Mouse (Mus musculus) midbrain, embryonic 16.5 days (tissue): ENCODE results near the gene Jmy. TPM values are rescaled to one million over a fixed set of nuclear protein-coding genes. Genes with fewer than 3 reads are reported as not detected.

Experiments
- ATAC-seq: fragments of 200-750 bp; cut with Nextera tagmentation; 2 replicates; pipeline ENCODE4 v1.8.0; 2017; ENCODE audit warnings: moderate TSS enrichment
- H3K27ac ChIP-seq: fragments of 300-500 bp; sonication (generic); 2 replicates; pipeline ENCODE4 v1.5.1; 2014; ENCODE audit warnings: mild to moderate bottlenecking, low read length, mixed read lengths
- H3K27me3 ChIP-seq: fragments of 300-500 bp; sonication (generic); 2 replicates; pipeline ENCODE4 v1.6.1; 2014; ENCODE audit warnings: low read depth, low read length, mixed read lengths; ENCODE audit not compliant: control insufficient read depth, insufficient read depth
- H3K36me3 ChIP-seq: fragments of 300-500 bp; sonication (generic); 2 replicates; pipeline ENCODE4 v1.6.1; 2014; ENCODE audit warnings: mild to moderate bottlenecking, low read length, moderate library complexity, mixed read lengths; ENCODE audit not compliant: control insufficient read depth, insufficient read depth
- H3K4me1 ChIP-seq: fragments of 300-500 bp; sonication (generic); 2 replicates; pipeline ENCODE4 v1.6.1; 2014; ENCODE audit warnings: mild to moderate bottlenecking, low read length, mixed read lengths; ENCODE audit not compliant: control insufficient read depth, insufficient read depth
- H3K4me2 ChIP-seq: fragments of 300-500 bp; sonication (generic); 2 replicates; pipeline ENCODE4 v1.6.1; 2014; ENCODE audit warnings: mild to moderate bottlenecking, low read length, mixed read lengths
- H3K4me3 ChIP-seq: fragments of 300-500 bp; sonication (generic); 2 replicates; pipeline ENCODE4 v1.5.1; 2014; ENCODE audit warnings: low read depth, mild to moderate bottlenecking, low read length, moderate library complexity, mixed read lengths
- H3K9ac ChIP-seq: fragments of 300-500 bp; sonication (generic); 2 replicates; pipeline ENCODE4 v1.6.1; 2014; ENCODE audit warnings: low read depth, low read length, mixed read lengths
- H3K9me3 ChIP-seq: fragments of 300-500 bp; sonication (generic); replicated peaks from 2 replicates; pipeline ENCODE4 v1.6.1; 2014; ENCODE audit warnings: mild to moderate bottlenecking, low read length, mixed read lengths; ENCODE audit not compliant: control insufficient read depth, poor library complexity, severe bottlenecking
- WGBS: fragments of 180-500 bp; shearing (Covaris S2); extraction: QIAGEN DNeasy Blood & Tissue Kit; methylation state at CpG from one replicate; pipeline ENCODE4 v1.1.7; 2014; 5-methylcytosine and 5-hydroxymethylcytosine counted together
- polyA plus RNA-seq: library from polyadenylated mRNA; unstranded; fragments of >200 nt; fragmentation: Nextera tagmentation; extraction: Ambion mirVana; gene quantifications from 2 replicates; pipeline ENCODE4 v1.2.1, GENCODE M21; 2015

Jmy gene
- polyA plus RNA-seq = 3.2 and 3.5 TPM in 2 replicates

DNA sequence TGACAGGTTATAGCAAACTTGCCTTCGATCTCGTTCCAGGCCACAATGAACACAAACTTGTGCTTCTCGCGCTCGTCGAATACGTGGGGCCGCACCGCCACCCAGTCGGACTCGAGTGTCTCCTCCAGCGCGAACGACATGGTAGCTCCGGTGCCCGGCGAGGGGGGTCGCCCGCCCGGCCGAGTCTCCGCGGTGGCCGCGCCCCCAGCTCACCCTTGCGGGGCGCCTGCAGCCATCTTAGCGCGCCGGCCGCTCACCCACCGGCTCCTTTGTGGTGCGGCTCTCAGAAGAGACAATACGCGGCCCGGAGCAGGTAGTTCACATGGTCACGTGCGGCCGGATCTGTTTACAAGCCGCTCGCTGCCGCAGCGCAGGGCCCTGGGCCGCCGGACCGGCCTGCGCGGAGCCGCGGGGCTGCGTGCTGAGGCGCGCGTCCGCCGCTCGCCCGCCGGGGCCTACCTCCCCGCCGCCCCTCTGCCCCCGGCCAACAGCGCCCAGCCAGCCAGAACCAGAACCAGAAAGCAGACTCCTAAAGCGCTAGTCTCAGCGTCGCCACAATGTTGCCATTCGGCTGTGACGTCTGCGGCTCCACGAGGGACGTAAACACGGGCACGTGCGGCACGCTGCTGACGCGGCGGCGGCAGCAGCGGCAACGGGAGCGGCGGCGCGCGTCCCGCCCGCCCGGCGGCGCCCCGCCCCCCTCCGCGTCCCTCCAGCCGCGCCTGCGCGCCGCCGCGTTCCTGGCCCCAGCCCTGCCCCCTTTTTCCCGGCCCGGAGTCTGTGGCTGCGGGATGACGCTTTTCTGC, at the start of gene Jmy:
Gene Jmy, minus strand, starts transcription at position 642 of the 806 bp plus-strand sequence.
- H3K4me1 ChIP-seq = peaks cover 28% of the 10 kb centered on the region
- peak within 1 kb of the TSS; percentile 94 for H3K4me2 ChIP-seq
- WGBS = under 1% methylated on average over 99 of the region's 105 CpGs
- H3K36me3 ChIP-seq = no peaks in the 10 kb centered on the region
- H3K9ac ChIP-seq = peak within 1 kb of the TSS; percentile 94
- no peaks in the 10 kb centered on the region for H3K27me3 ChIP-seq
- peak within 1 kb of the TSS; percentile 100 for H3K4me3 ChIP-seq
- peak; percentile 97 for ATAC-seq
- H3K27ac ChIP-seq = peak within 1 kb of the TSS; percentile 92
- H3K9me3 ChIP-seq = no peaks in the 10 kb centered on the region

DNA sequence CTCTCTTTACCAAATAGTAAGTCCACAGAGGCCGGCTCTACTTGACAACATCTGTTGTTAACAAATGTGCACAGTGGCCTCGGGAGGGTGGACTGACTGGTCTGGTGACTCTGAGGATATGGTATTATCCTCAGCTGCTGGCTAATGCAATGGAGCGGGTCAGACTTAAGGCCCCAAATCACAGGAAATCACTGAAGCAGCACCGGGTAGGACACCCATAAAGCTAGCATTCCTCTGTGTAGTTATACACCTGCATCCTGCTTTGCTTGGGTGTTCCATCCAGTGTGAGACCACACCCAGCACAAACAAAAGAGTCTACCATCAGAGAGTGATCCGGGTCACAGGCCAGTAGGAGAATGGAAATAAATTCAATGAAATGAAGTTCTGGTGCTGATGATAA, 48.0 kb upstream of the Jmy start:
- Histone ChIP-seq H3K4me2 (no peak overlapping the region), H3K4me1 (no peaks in the 10 kb centered on the region), H3K27ac (no peak overlapping the region), H3K4me3 (no peak overlapping the region), H3K27me3 (no peaks in the 10 kb centered on the region), H3K36me3 (no peaks in the 10 kb centered on the region), H3K9me3 (no peaks in the 10 kb centered on the region), H3K9ac (no peak overlapping the region)
- no peak for ATAC-seq
- 85% methylated on average over 5 of the region's 5 CpGs for WGBS

DNA sequence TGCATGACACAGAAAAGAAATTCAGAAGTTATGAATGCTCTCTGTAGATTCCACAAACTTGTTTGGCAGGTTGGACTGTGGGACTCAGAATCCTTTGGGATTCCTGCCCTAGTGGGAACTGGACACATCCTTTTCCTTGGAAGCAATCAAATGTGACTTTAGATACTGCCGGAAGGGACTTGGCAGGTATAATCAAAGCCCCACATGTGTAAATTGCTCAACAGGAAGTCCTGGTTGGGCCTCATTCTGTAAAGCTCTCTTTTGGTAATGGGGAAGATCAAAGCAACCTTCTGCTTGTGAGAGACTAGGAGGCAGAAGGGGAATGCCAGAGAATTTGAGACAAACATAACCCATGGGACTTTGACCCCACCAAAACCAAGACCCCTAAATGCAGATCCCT, 46.4 kb upstream of the Jmy start:
- Histone ChIP-seq H3K9ac (no peak overlapping the region), H3K27ac (no peak overlapping the region), H3K9me3 (no peaks in the 10 kb centered on the region), H3K36me3 (no peaks in the 10 kb centered on the region), H3K4me3 (no peak overlapping the region), H3K4me1 (no peaks in the 10 kb centered on the region), H3K27me3 (no peaks in the 10 kb centered on the region), H3K4me2 (no peak overlapping the region)
- 81% methylated on average over 1 of the region's 1 CpGs for WGBS
- ATAC-seq = no peak

DNA sequence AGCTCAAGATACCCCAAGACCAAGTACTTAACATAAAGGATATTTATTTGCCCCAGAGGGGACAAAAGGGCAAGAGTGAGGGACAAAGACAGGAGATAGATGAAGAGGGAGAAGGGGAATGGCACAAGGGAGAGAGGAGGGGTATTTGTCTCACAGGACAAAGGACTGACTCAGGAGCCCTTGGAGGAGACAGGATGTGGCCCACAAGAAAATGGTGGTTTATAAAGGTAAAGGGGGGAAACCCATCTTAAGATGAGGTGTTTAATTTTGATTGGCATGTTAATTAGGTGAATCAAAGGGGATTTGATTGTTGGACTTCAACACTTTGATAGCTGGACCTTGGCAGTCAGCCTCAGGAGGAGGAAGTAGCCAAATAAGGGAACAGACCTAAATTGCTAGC, 44.7 kb upstream of the Jmy start:
- Histone ChIP-seq H3K27ac (no peak overlapping the region), H3K9me3 (no peaks in the 10 kb centered on the region), H3K27me3 (no peaks in the 10 kb centered on the region), H3K9ac (no peak overlapping the region), H3K4me2 (no peak overlapping the region), H3K4me3 (no peak overlapping the region), H3K36me3 (no peaks in the 10 kb centered on the region), H3K4me1 (no peaks in the 10 kb centered on the region)
- no peak for ATAC-seq

DNA sequence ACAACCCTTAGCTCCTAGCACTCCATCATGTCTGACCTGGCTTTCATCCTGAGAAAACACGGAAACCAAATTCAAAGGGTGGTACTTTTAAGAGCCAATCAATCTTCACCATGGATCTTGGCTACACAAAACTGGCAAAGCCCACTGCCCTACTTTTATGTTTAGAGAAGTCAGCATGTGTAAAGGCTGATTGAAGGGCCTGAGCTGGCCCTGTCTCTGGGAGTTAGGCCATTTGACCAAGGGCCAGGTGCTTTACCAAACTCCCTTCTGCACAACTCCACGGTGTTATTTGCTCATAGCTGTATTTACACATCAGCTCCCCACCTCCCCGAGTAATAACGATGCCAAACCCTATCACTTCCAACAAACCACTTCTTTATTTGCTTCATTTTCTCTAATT, 39.7 kb upstream of the Jmy start:
- Histone ChIP-seq H3K9ac (no peak overlapping the region), H3K9me3 (no peaks in the 10 kb centered on the region), H3K4me2 (no peak overlapping the region), H3K27me3 (no peaks in the 10 kb centered on the region), H3K4me3 (no peak overlapping the region), H3K4me1 (no peaks in the 10 kb centered on the region), H3K27ac (no peak overlapping the region), H3K36me3 (no peaks in the 10 kb centered on the region)
- WGBS = 83% methylated on average over 4 of the region's 4 CpGs
- ATAC-seq = no peak

DNA sequence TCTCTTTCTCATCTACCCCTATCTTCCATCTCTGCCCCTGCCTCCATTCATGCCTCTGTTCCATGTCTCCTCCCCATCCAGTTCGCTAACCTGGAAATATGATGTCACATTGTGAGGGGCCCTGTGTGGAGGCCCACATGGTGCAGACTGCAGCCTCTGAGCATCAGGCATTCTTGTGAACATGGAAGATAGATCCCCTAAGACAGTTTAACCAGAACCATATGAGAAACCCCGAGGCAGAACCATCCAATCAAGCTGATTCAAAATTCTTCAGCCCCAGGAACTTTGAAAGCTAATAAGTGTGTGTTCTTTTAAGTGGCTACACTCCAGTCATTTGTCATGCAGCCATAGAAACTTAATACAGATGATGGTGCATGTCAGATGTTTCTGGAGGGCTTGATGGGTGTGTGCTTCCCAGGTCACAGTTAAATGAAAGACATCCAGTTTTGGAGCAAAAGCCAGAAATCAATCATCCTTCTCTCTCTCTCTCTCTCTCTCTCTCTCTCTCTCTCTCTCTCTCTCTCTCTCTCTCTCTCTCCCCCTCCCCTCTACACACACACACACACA, 19.2 kb upstream of the Jmy start:
- no peak overlapping the region for H3K4me2 ChIP-seq
- ATAC-seq = no peak
- H3K9ac ChIP-seq = no peak overlapping the region
- no peak overlapping the region for H3K27ac ChIP-seq
- no peaks in the 10 kb centered on the region for H3K9me3 ChIP-seq
- no peaks in the 10 kb centered on the region for H3K27me3 ChIP-seq
- no peaks in the 10 kb centered on the region for H3K4me1 ChIP-seq
- WGBS = 68% methylated on average over 2 of the region's 2 CpGs
- H3K4me3 ChIP-seq = no peak overlapping the region
- H3K36me3 ChIP-seq = no peaks in the 10 kb centered on the region

DNA sequence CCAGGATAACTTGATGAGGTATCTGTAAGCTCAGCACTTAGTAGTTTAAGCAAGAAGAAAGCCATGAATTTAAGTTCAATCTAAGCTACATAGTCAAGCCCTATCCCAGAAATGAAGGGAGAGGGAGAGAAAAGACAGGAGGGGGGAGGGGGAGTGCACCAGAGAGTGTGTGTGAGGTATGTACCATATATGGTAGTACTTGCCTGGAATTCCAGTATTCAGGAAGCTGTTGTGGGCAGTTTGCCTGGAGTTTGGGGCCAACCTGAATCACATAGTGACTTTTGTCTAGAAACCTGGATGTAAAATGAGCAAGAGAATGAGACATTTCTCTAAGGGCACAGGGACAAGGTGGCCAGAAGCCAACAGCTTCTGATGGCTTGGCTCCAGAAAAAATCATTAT, 17.6 kb upstream of the Jmy start:
- H3K4me3 ChIP-seq = no peak overlapping the region
- H3K27ac ChIP-seq = no peak overlapping the region
- H3K9me3 ChIP-seq = no peaks in the 10 kb centered on the region
- H3K9ac ChIP-seq = no peak overlapping the region
- no peaks in the 10 kb centered on the region for H3K4me1 ChIP-seq
- ATAC-seq = no peak
- H3K27me3 ChIP-seq = no peaks in the 10 kb centered on the region
- H3K36me3 ChIP-seq = no peaks in the 10 kb centered on the region
- H3K4me2 ChIP-seq = no peak overlapping the region

DNA sequence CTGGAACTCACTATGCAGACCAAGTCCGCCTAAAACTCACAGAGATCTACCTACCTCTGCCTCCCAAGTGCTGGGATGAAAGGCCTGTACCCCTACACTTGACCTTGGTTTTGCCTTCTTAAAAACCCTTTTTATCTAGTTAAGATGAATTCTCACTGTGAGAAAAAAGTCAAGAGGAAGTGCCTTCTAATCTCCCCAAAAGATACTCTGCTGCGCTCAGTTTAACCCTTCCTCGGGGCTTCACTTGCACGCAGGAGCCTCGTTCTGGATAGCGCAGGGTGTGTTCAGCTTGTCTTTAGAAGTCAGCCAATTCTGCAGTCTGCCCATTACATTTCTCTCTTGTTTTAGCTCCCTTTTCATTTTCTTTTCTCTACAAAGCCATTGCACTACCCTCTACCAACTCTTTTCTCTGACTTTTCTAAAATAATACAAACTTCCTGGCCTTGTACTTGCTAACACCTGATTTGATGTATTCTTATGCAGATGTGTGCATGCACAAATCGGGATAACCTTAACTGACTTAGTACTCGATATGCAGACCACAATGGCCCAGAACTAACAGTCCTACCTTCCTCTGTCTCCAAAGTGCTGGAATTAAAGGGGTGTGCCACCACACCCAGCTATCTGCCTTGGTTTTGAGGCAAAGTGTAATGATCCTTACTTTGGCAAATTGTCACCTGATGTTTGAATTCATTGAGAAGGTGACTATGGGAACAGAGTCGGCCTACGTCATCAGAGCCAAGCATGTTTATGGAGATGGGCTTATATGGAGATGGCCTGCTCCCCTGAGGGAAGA, 14.6 kb upstream of the Jmy start:
- H3K4me3 ChIP-seq = no peak overlapping the region
- no peak for ATAC-seq
- H3K4me2 ChIP-seq = no peak overlapping the region
- no peaks in the 10 kb centered on the region for H3K4me1 ChIP-seq
- H3K27me3 ChIP-seq = no peaks in the 10 kb centered on the region
- H3K36me3 ChIP-seq = no peaks in the 10 kb centered on the region
- no peaks in the 10 kb centered on the region for H3K9me3 ChIP-seq
- WGBS = 87% methylated on average over 10 of the region's 10 CpGs
- no peak overlapping the region for H3K9ac ChIP-seq
- H3K27ac ChIP-seq = no peak overlapping the region
